Mouse (Mus musculus): ENCODE data around the gene Vmn1r14. TPM values are rescaled to one million over a fixed set of nuclear protein-coding genes. Genes with fewer than 3 reads are reported as not detected.
"Not testable (repeated sequence)": the region's sequence is repeated elsewhere in the genome, so short reads cannot be mapped to it uniquely, and the experiment has no call there.

Gene Vmn1r14
- not detected in 2 replicates for polyA plus RNA-seq (2015; fragmentation: Nextera tagmentation; extraction: Ambion mirVana)

GRCm38 (mm10) chr6:57231386-57231785 lies at the start of gene Vmn1r14:
TSS of gene Vmn1r14 (plus strand) at chr6:57231686.
- WGBS = 93% methylated on average over 3 of the region's 3 CpGs
- Histone ChIP-seq H3K27ac (no peak within 1 kb of the TSS), H3K4me1 (no peaks in the 10 kb centered on the region), H3K4me3 (no peak within 1 kb of the TSS), H3K9ac (no peak within 1 kb of the TSS), H3K9me3 (no peaks in the 10 kb centered on the region), H3K27me3 (no peaks in the 10 kb centered on the region), H3K36me3 (no peaks in the 10 kb centered on the region), H3K4me2 (no peak within 1 kb of the TSS)
- ATAC-seq (ENCODE audit: insufficient number of reproducible peaks, low FRiP score, low TSS enrichment, low read depth) = no peak

GRCm38 (mm10) chr6:57190016-57190415 lies 41.5 kb upstream of the Vmn1r14 start:
- not testable (repeated sequence) for H3K4me1 ChIP-seq

GRCm38 (mm10) chr6:57202990-57203389 lies 28.5 kb upstream of the Vmn1r14 start, which contains the start of gene Vmn1r13:
TSS of gene Vmn1r13 (plus strand) at chr6:57203290.
- not testable (repeated sequence) for H3K9ac ChIP-seq; H3K36me3 ChIP-seq; ATAC-seq (ENCODE audit: insufficient number of reproducible peaks, low FRiP score, low TSS enrichment, low read depth); H3K4me2 ChIP-seq; H3K4me3 ChIP-seq; H3K27me3 ChIP-seq; H3K4me1 ChIP-seq; H3K27ac ChIP-seq; H3K9me3 ChIP-seq
- 82% methylated on average over 1 of the region's 1 CpGs for WGBS

More at GRCm38 (mm10) chr6:57190016-57190415, 41.5 kb upstream of the Vmn1r14 start:
- H3K9ac ChIP-seq; ATAC-seq (ENCODE audit: insufficient number of reproducible peaks, low FRiP score, low TSS enrichment, low read depth); H3K36me3 ChIP-seq; H3K9me3 ChIP-seq; H3K4me3 ChIP-seq; H3K27ac ChIP-seq; H3K27me3 ChIP-seq; H3K4me2 ChIP-seq: not testable (repeated sequence)
- WGBS = 56% methylated on average over 3 of the region's 3 CpGs

GRCm38 (mm10) chr6:57257652-57258051 lies 26.2 kb downstream of the Vmn1r14 start, which contains the start of gene Vmn1r15:
TSS of gene Vmn1r15 (plus strand) at chr6:57257952.
- Histone ChIP-seq H3K9me3 (no peaks in the 10 kb centered on the region), H3K36me3 (no peaks in the 10 kb centered on the region), H3K4me2 (no peak within 1 kb of the TSS), H3K4me1 (no peaks in the 10 kb centered on the region), H3K9ac (no peak within 1 kb of the TSS), H3K27ac (no peak within 1 kb of the TSS), H3K4me3 (no peak within 1 kb of the TSS), H3K27me3 (no peaks in the 10 kb centered on the region)
- no peak for ATAC-seq (ENCODE audit: insufficient number of reproducible peaks, low FRiP score, low TSS enrichment, low read depth)
- 64% methylated on average over 1 of the region's 1 CpGs for WGBS

- Histone ChIP-seq H3K27ac (no peak overlapping the region), H3K36me3 (no peaks in the 10 kb centered on the region), H3K4me1 (no peaks in the 10 kb centered on the region), H3K27me3 (no peaks in the 10 kb centered on the region), H3K9ac (no peak overlapping the region), H3K9me3 (no peaks in the 10 kb centered on the region), H3K4me2 (no peak overlapping the region), H3K4me3 (no peak overlapping the region)
- whole genome bisulfite sequencing = 74% methylated on average over 2 of the region's 2 CpGs
- no peak for ATAC-seq (ENCODE audit: insufficient number of reproducible peaks, low FRiP score, low TSS enrichment, low read depth)
Observed at GRCm38 (mm10) chr6:57260990-57261389, 29.5 kb downstream of the Vmn1r14 start.

- no peaks in the 10 kb centered on the region for H3K27me3 ChIP-seq
Observed at GRCm38 (mm10) chr6:57271881-57272280, 40.4 kb downstream of the Vmn1r14 start.

GRCm38 (mm10) chr6:57272517-57272916 lies 41.0 kb downstream of the Vmn1r14 start:
- H3K27me3 ChIP-seq = no peaks in the 10 kb centered on the region
- H3K9ac ChIP-seq = no peak overlapping the region
- H3K4me1 ChIP-seq = no peaks in the 10 kb centered on the region
- H3K27ac ChIP-seq = no peak overlapping the region
- no peak overlapping the region for H3K4me3 ChIP-seq
- no peak for ATAC-seq (ENCODE audit: insufficient number of reproducible peaks, low FRiP score, low TSS enrichment, low read depth)
- no peak overlapping the region for H3K4me2 ChIP-seq
- H3K9me3 ChIP-seq = no peaks in the 10 kb centered on the region
- no peaks in the 10 kb centered on the region for H3K36me3 ChIP-seq

More at GRCm38 (mm10) chr6:57271881-57272280, 40.4 kb downstream of the Vmn1r14 start:
- ATAC-seq (ENCODE audit: insufficient number of reproducible peaks, low FRiP score, low TSS enrichment, low read depth) = no peak
- Histone ChIP-seq H3K9me3 (no peaks in the 10 kb centered on the region), H3K36me3 (no peaks in the 10 kb centered on the region), H3K4me2 (no peak overlapping the region), H3K27ac (no peak overlapping the region), H3K4me1 (no peaks in the 10 kb centered on the region), H3K9ac (no peak overlapping the region), H3K4me3 (no peak overlapping the region)
- WGBS = 51% methylated on average over 3 of the region's 3 CpGs

- no peak for ATAC-seq (ENCODE audit: insufficient number of reproducible peaks, low FRiP score, low TSS enrichment, low read depth)
- H3K27ac ChIP-seq = no peak overlapping the region
Observed at GRCm38 (mm10) chr6:57278952-57279351, 47.5 kb downstream of the Vmn1r14 start.

More at GRCm38 (mm10) chr6:57278952-57279351, 47.5 kb downstream of the Vmn1r14 start:
- H3K4me2 ChIP-seq = no peak overlapping the region
- H3K9me3 ChIP-seq = no peaks in the 10 kb centered on the region
- no peak overlapping the region for H3K9ac ChIP-seq
- H3K27me3 ChIP-seq = no peaks in the 10 kb centered on the region
- no peaks in the 10 kb centered on the region for H3K4me1 ChIP-seq
- H3K4me3 ChIP-seq = no peak overlapping the region
- H3K36me3 ChIP-seq = no peaks in the 10 kb centered on the region

Other genes starting within 250 kb of the Vmn1r14 start
- not detected in 2 replicates for gene Vmn1r6, start 234.4 kb upstream of the Vmn1r14 start, polyA plus RNA-seq (2015; fragmentation: Nextera tagmentation; extraction: Ambion mirVana)
- not detected in 2 replicates for gene Vmn1r7, start 206.4 kb upstream of the Vmn1r14 start, polyA plus RNA-seq (2015; fragmentation: Nextera tagmentation; extraction: Ambion mirVana)
- gene Vmn1r8, start 199.4 kb upstream of the Vmn1r14 start, polyA plus RNA-seq (2015; fragmentation: Nextera tagmentation; extraction: Ambion mirVana) = not detected in 2 replicates
- gene Vmn1r9, start 164.9 kb upstream of the Vmn1r14 start, polyA plus RNA-seq (2015; fragmentation: Nextera tagmentation; extraction: Ambion mirVana) = not detected in 2 replicates
- gene Vmn1r10, start 122.2 kb upstream of the Vmn1r14 start, polyA plus RNA-seq (2015; fragmentation: Nextera tagmentation; extraction: Ambion mirVana) = not detected in 2 replicates
- not detected in 2 replicates for gene Vmn1r11, start 98.2 kb upstream of the Vmn1r14 start, polyA plus RNA-seq (2015; fragmentation: Nextera tagmentation; extraction: Ambion mirVana)
- gene Vmn1r12, start 74.8 kb upstream of the Vmn1r14 start, polyA plus RNA-seq (2015; fragmentation: Nextera tagmentation; extraction: Ambion mirVana) = not detected in 2 replicates
- not detected in 2 replicates for gene Vmn1r13, start 28.4 kb upstream of the Vmn1r14 start, polyA plus RNA-seq (2015; fragmentation: Nextera tagmentation; extraction: Ambion mirVana)
- not detected in 2 replicates for gene Vmn1r15, start 26.3 kb downstream of the Vmn1r14 start, polyA plus RNA-seq (2015; fragmentation: Nextera tagmentation; extraction: Ambion mirVana)
- not detected in 2 replicates for gene Vmn1r16, start 97.8 kb downstream of the Vmn1r14 start, polyA plus RNA-seq (2015; fragmentation: Nextera tagmentation; extraction: Ambion mirVana)
- not detected in 2 replicates for gene Vmn1r17, start 132.0 kb downstream of the Vmn1r14 start, polyA plus RNA-seq (2015; fragmentation: Nextera tagmentation; extraction: Ambion mirVana)
- gene Vmn1r18, start 164.1 kb downstream of the Vmn1r14 start, polyA plus RNA-seq (2015; fragmentation: Nextera tagmentation; extraction: Ambion mirVana) = not detected in 2 replicates
- not detected in 2 replicates for gene Vmn1r19, start 172.1 kb downstream of the Vmn1r14 start, polyA plus RNA-seq (2015; fragmentation: Nextera tagmentation; extraction: Ambion mirVana)
- gene Vmn1r20, start 197.2 kb downstream of the Vmn1r14 start, polyA plus RNA-seq (2015; fragmentation: Nextera tagmentation; extraction: Ambion mirVana) = not detected in 2 replicates

Measured in limb, embryonic 15.5 days (tissue).